Mouse (Mus musculus): Measurements from ENCODE around the gene D5Ertd579e. TPM values are rescaled to one million over a fixed set of nuclear protein-coding genes. Genes with fewer than 3 reads are reported as not detected.
A peak's percentile ranks its signal among the peaks of the same experiment; 100 is the strongest.

Gene D5Ertd579e
- total RNA-seq, 1 experiment from 2014 or later: 42.5 TPM

- no peak for ATAC-seq (replicated peaks in 1 of 2; ENCODE audit: insufficient read depth in 1 of 2, low FRiP score in 2 of 2, low TSS enrichment in 1 of 2, low read depth in 1 of 2, poor library complexity in 2 of 2, severe bottlenecking in 2 of 2)
Measured at GRCm38 (mm10) chr5:36593176-36593575, 102.6 kb downstream of the D5Ertd579e start, which contains the start of gene Tbc1d14. Gene Tbc1d14, minus strand, starts transcription at chr5:36593276.

- ATAC-seq (replicated peaks in 1 of 2; ENCODE audit: insufficient read depth in 1 of 2, low FRiP score in 2 of 2, low TSS enrichment in 1 of 2, low read depth in 1 of 2, poor library complexity in 2 of 2, severe bottlenecking in 2 of 2): peak; percentile 70 to 74
Measured at GRCm38 (mm10) chr5:36590499-36590920, 105.3 kb downstream of the D5Ertd579e start.

GRCm38 (mm10) chr5:36584299-36584698 is 111.5 kb downstream of the D5Ertd579e start:
- no peak for ATAC-seq (replicated peaks in 1 of 2; ENCODE audit: insufficient read depth in 1 of 2, low FRiP score in 2 of 2, low TSS enrichment in 1 of 2, low read depth in 1 of 2, poor library complexity in 2 of 2, severe bottlenecking in 2 of 2)

GRCm38 (mm10) chr5:36581924-36582642 is 113.7 kb downstream of the D5Ertd579e start:
- ATAC-seq (replicated peaks in 1 of 2; ENCODE audit: insufficient read depth in 1 of 2, low FRiP score in 2 of 2, low TSS enrichment in 1 of 2, low read depth in 1 of 2, poor library complexity in 2 of 2, severe bottlenecking in 2 of 2): peak; percentile 95 to 96

GRCm38 (mm10) chr5:36581259-36581923 is 114.4 kb downstream of the D5Ertd579e start:
- ATAC-seq (replicated peaks in 1 of 2; ENCODE audit: insufficient read depth in 1 of 2, low FRiP score in 2 of 2, low TSS enrichment in 1 of 2, low read depth in 1 of 2, poor library complexity in 2 of 2, severe bottlenecking in 2 of 2): no peak

- ATAC-seq (replicated peaks in 1 of 2; ENCODE audit: insufficient read depth in 1 of 2, low FRiP score in 2 of 2, low TSS enrichment in 1 of 2, low read depth in 1 of 2, poor library complexity in 2 of 2, severe bottlenecking in 2 of 2): no peak
Measured at GRCm38 (mm10) chr5:36579967-36580366, 115.9 kb downstream of the D5Ertd579e start.

- ATAC-seq (replicated peaks in 1 of 2; ENCODE audit: insufficient read depth in 1 of 2, low FRiP score in 2 of 2, low TSS enrichment in 1 of 2, low read depth in 1 of 2, poor library complexity in 2 of 2, severe bottlenecking in 2 of 2): no peak
Measured at GRCm38 (mm10) chr5:36578982-36579381, 116.8 kb downstream of the D5Ertd579e start.

- ATAC-seq (replicated peaks in 1 of 2; ENCODE audit: insufficient read depth in 1 of 2, low FRiP score in 2 of 2, low TSS enrichment in 1 of 2, low read depth in 1 of 2, poor library complexity in 2 of 2, severe bottlenecking in 2 of 2): no peak
Measured at GRCm38 (mm10) chr5:36576457-36576856, 119.4 kb downstream of the D5Ertd579e start.

- ATAC-seq (replicated peaks in 1 of 2; ENCODE audit: insufficient read depth in 1 of 2, low FRiP score in 2 of 2, low TSS enrichment in 1 of 2, low read depth in 1 of 2, poor library complexity in 2 of 2, severe bottlenecking in 2 of 2): no peak
Measured at GRCm38 (mm10) chr5:36575745-36576144, 120.1 kb downstream of the D5Ertd579e start.

GRCm38 (mm10) chr5:36575227-36575626 is 120.6 kb downstream of the D5Ertd579e start:
- ATAC-seq (replicated peaks in 1 of 2; ENCODE audit: insufficient read depth in 1 of 2, low FRiP score in 2 of 2, low TSS enrichment in 1 of 2, low read depth in 1 of 2, poor library complexity in 2 of 2, severe bottlenecking in 2 of 2): no peak

- no peak for ATAC-seq (replicated peaks in 1 of 2; ENCODE audit: insufficient read depth in 1 of 2, low FRiP score in 2 of 2, low TSS enrichment in 1 of 2, low read depth in 1 of 2, poor library complexity in 2 of 2, severe bottlenecking in 2 of 2)
Measured at GRCm38 (mm10) chr5:36574147-36574870, 121.5 kb downstream of the D5Ertd579e start.

- peak; percentile 40 to 44; a peak in 2 of 4 replicates for ATAC-seq (replicated peaks in 1 of 2; ENCODE audit: insufficient read depth in 1 of 2, low FRiP score in 2 of 2, low TSS enrichment in 1 of 2, low read depth in 1 of 2, poor library complexity in 2 of 2, severe bottlenecking in 2 of 2)
Measured at GRCm38 (mm10) chr5:36573354-36573753, 122.5 kb downstream of the D5Ertd579e start.

GRCm38 (mm10) chr5:36571371-36571770 is 124.5 kb downstream of the D5Ertd579e start:
- no peak for ATAC-seq (replicated peaks in 1 of 2; ENCODE audit: insufficient read depth in 1 of 2, low FRiP score in 2 of 2, low TSS enrichment in 1 of 2, low read depth in 1 of 2, poor library complexity in 2 of 2, severe bottlenecking in 2 of 2)

- no peak for ATAC-seq (replicated peaks in 1 of 2; ENCODE audit: insufficient read depth in 1 of 2, low FRiP score in 2 of 2, low TSS enrichment in 1 of 2, low read depth in 1 of 2, poor library complexity in 2 of 2, severe bottlenecking in 2 of 2)
Measured at GRCm38 (mm10) chr5:36570546-36571245, 125.1 kb downstream of the D5Ertd579e start.

GRCm38 (mm10) chr5:36570098-36570497 is 125.7 kb downstream of the D5Ertd579e start:
- no peak for ATAC-seq (replicated peaks in 1 of 2; ENCODE audit: insufficient read depth in 1 of 2, low FRiP score in 2 of 2, low TSS enrichment in 1 of 2, low read depth in 1 of 2, poor library complexity in 2 of 2, severe bottlenecking in 2 of 2)

- ATAC-seq (replicated peaks in 1 of 2; ENCODE audit: insufficient read depth in 1 of 2, low FRiP score in 2 of 2, low TSS enrichment in 1 of 2, low read depth in 1 of 2, poor library complexity in 2 of 2, severe bottlenecking in 2 of 2): no peak
Measured at GRCm38 (mm10) chr5:36568118-36568517, 127.7 kb downstream of the D5Ertd579e start.

GRCm38 (mm10) chr5:36567627-36568026 is 128.2 kb downstream of the D5Ertd579e start:
- no peak for ATAC-seq (replicated peaks in 1 of 2; ENCODE audit: insufficient read depth in 1 of 2, low FRiP score in 2 of 2, low TSS enrichment in 1 of 2, low read depth in 1 of 2, poor library complexity in 2 of 2, severe bottlenecking in 2 of 2)

All from hematopoietic stem cell, adult 5-6 weeks (primary cell).